Mouse (Mus musculus): ENCODE data around the gene Tipin.

The Tipin gene

DNA sequence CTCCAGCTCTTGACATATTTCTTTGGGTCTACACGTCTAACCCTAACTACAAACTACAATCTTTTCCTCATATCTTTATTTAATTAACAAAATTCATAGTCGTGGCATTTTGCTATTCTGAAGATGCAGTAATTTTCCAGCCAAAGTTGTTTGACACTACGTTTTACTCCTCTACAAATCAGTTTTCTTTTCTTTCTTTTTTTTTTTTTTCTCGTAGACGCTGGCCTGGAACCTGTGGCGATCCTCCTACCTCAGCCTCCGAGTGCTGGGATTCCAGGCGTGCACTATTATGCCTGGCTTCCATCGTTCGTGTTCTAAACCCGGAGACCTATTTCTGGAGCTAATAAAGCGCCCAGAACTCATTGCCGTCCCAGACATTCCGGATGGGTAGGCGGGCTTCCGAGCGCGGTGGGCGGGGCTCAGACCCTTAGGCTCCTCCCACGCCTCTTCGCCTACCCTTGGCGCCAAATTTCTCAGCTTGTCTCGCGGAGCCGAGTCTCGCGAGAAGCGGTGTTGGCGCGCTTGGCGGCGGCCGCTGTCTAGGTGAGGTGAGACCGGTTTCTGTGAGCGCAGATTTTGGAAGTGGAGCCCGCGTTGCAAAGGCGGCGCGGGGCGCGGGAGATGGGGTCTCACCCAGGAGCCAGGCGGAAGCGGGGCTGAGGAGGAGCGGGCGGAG, at the start of gene Tipin:
Gene Tipin, plus strand, starts transcription at position 477 of the 676 bp plus-strand sequence.
- ATAC-seq (ENCODE audit: insufficient number of reproducible peaks, low FRiP score, low TSS enrichment) = peak; percentile 94

DNA sequence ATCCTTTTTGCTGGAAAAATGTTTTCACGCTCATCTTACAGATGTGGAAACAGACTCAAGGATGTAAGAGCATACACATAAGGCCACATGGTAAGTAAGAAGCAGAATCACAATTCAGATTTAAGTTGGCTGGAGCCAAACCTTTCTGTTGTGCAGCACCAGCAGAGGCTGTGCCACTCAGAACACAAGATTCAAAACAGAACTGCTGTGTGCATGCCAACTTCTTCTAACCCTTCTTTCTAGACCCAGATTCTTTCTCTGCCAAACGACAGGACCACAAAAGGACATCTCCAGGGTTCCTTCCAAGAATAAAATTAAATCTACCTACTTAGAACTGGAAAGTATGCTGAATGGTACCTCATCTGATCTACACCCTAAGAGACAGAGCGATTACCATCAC, 49.7 kb upstream of the Tipin start:
- no peak for ATAC-seq (ENCODE audit: insufficient number of reproducible peaks, low FRiP score, low TSS enrichment)

DNA sequence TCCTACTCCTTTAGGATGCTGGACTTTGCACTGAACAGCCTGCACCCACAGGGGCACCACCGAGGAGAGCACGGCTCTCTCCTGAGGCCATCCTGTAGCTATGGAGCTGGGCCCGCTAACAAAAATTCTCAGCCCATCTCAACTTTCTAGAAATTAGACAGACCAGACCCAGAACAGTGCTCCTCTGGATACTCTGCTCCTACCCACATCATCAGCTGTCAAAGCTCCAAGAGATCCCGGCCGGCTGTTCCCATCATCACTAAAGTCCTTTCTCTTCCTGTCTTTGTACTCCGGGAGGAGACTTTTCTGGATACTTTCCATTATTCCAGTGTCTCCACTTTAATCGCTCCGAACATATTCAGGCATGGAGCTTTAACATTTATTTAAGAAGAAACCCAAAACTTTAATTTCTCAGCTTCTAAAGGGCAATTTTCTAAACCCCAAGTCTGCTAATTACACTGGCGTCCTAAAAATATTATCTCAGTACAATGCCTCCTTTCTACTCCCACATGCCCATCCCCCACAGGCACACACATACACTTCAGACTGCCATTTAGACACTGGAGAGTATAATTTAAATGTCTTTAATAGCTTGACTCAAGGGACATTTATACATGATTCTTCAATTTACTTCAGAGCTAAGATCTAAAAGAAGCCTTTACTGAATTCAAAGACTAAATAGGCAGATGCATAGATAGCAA, 49.0 kb upstream of the Tipin start:
- no peak for ATAC-seq (ENCODE audit: insufficient number of reproducible peaks, low FRiP score, low TSS enrichment)

DNA sequence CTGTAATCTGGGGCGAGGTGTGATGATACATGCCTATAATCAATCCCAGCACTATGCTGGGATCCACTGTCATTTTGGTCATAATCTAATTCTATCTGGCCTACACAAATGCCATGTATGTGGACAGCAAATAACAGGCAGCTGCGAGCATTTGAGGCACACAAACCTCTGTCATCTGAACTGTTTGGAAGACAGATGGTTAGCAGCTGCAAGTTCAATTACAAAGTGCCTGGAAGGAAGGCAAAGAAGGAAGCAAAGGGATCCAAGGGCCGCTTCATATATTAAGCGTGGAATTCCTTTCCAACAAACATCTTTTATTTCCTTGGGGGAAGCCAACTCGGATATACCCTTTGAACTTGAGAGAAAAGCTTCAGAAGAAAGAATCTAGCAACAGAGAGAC, 47.7 kb upstream of the Tipin start:
- no peak for ATAC-seq (ENCODE audit: insufficient number of reproducible peaks, low FRiP score, low TSS enrichment)

DNA sequence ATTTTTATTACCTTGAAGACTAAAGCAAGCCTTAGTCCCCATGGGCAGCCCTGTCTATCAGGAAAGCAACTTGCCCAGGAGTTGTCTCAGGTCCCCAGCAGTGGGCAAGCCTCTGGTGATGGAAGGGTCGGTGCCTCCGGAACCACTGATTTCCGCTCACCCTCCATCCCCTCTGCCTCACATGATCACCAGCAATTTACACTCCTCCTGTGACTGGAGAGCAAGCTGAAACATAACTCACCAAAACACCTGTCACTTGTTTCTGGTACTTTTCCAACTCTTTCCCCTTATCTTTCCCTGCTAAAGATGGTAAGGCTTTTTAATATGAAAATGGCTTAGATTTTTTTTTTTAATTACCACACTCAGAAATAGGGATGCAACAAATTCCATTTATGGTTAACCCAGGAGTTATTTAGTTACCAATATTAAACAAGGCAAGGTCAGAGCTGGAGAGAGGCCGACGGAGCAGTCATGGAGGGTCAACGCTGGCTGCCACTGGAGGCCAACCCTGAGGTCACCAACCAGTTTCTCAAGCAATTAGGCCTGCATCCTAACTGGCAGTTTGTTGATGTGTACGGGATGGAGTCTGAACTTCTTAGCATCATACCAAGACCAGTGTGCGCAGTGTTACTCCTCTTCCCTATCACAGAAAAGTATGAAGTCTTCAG, 46.5 kb upstream of the Tipin start, which contains the start of gene Uchl4:
Gene Uchl4, plus strand, starts transcription at position 434 of the 668 bp plus-strand sequence.
- ATAC-seq (ENCODE audit: insufficient number of reproducible peaks, low FRiP score, low TSS enrichment) = no peak

DNA sequence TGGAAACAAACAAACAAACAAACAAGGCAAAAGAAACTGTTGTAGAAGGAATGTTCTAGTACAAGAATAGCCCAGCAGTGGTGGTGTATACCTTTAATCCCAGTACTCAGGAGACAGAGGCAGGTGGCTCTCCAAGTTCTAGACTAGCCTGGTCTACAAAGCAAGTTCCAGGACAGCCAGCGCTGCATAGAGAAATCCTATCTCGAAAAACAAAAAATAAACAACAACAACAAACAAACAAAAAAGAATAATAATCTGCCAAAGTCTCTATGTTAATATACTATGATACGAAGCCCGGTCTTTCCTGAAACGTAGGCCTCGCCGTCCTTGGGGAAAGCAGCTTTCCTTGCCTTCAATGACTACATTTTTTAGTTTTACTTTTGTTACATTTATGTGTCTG, 45.3 kb upstream of the Tipin start:
- no peak for ATAC-seq (ENCODE audit: insufficient number of reproducible peaks, low FRiP score, low TSS enrichment)

DNA sequence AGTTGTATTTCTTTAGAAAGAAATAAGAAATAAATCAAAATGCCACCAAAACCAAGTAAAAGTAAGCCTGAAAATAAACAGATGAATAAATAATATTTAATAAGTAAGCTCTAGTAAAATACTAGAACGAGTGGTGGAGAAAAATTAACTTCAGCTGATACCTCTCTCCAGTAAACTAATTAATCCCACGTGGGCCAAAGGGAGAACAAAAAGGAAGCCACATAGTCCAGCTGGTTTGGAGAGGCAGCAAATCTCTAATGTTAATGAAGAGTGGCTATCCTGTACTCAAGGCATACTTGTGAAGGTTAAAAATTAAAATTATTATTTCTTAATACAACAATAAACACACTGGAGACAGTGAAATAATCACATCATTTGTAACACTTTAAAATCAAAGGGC, 41.3 kb upstream of the Tipin start:
- ATAC-seq (ENCODE audit: insufficient number of reproducible peaks, low FRiP score, low TSS enrichment) = no peak

DNA sequence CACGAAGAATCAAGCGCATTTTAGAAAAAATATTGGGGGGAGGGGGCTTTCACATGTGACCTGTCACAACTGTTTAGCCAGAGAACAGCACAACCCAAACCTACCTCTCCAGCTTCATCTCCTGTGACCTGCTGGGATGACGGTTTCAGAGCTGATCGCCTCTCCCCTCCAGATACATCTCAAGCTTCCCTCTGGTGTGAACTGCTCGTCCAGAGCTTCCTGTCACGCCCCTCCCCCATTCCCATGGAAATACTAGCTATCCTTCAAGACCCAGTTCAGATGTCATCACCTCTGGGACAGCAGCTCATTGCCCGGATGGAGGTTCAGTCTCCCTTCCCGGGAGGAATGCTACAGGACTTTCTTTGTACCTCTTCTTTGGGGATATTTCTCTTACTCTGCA, 40.7 kb upstream of the Tipin start:
- no peak for ATAC-seq (ENCODE audit: insufficient number of reproducible peaks, low FRiP score, low TSS enrichment)

DNA sequence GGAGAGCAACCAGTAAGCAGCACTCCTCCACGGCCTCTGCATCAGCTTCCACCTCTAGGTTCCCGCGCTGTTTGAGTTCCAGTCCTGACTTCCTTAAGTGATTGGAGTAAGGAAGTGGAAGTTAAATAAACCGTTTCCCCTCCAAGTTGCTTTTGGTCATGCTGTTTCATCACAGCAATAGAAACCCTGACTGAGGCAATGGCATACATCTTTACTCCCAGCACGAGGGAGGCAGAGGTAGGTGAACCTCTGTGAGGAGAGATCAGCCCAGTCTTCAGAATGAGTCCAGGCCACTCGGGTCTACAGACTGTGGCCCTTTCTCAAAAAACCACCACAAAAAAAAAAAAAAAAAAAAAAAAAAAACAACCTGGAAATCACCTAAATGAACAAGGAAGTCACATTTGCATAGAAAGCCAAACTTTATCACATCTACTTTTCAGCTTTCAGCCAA, 39.0 kb upstream of the Tipin start:
- ATAC-seq (ENCODE audit: insufficient number of reproducible peaks, low FRiP score, low TSS enrichment) = no peak

DNA sequence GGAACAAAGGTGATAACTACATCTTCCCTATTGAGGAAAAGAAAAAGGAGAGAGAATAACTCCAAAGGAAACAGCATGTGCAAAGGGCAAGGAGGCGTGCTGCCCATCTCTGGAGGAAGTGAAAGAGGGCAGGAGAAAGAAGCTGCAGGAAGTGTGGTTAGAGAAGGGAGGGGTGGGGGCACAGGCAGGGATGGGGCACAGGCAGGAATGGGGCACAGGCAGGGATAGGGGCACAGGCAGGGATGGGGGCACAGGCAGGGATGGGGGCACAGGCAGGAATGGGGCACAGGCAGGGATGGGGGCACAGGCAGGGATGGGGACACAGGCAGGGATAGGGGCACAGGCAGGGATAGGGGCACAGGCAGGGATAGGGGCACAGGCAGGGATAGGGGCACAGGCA, 32.0 kb upstream of the Tipin start:
- no peak for ATAC-seq (ENCODE audit: insufficient number of reproducible peaks, low FRiP score, low TSS enrichment)

DNA sequence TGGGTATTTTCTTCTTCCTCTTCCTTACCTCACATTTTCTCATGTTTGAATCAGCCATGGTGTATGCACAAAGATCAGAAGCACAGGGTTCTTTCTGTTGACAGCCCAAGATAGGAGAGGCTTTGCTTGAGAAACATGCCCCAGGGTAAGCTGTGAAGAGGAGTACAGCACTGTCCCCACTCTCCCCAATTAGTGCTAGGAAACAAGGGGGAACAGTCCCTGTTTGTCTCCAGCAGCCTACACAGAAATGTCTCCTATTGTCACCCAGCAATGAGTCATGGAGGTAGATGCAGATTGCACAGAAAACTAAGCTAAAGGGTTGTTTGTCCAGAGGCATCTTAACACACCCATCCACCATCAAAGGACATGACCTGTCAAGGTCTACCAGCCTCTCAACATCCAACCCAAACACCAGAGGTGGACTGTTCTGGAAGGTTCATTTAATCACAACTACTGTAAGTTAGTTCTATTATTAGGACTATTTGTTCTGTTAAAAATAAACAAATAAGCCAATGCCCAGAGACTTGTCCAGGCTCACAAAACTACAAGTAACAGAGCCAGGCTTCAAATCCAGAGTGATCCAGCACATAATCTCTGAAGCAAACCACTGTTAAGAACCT, 31.2 kb upstream of the Tipin start:
- ATAC-seq (ENCODE audit: insufficient number of reproducible peaks, low FRiP score, low TSS enrichment) = no peak

DNA sequence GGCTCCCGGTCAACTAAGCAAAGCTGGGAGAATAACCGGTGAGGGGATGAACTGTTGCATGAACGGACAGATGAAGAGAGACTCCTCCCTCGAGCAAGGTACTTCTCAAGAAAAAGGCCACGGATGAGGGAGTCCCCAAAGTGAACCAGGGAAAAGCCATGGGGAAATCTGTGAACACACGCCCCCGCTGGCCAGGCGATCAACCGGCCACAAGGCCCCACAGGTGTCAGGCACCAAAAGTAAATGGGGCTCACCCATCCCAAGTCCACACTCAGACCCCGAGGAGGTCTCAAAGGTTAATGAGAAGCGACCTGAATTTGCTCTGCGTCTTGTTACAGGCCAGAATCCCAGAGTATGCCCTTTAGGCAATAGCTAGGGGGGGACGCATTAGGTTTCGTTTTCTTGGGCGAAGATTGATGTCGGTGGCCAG, 28.8 kb upstream of the Tipin start:
- no peak for ATAC-seq (ENCODE audit: insufficient number of reproducible peaks, low FRiP score, low TSS enrichment)

DNA sequence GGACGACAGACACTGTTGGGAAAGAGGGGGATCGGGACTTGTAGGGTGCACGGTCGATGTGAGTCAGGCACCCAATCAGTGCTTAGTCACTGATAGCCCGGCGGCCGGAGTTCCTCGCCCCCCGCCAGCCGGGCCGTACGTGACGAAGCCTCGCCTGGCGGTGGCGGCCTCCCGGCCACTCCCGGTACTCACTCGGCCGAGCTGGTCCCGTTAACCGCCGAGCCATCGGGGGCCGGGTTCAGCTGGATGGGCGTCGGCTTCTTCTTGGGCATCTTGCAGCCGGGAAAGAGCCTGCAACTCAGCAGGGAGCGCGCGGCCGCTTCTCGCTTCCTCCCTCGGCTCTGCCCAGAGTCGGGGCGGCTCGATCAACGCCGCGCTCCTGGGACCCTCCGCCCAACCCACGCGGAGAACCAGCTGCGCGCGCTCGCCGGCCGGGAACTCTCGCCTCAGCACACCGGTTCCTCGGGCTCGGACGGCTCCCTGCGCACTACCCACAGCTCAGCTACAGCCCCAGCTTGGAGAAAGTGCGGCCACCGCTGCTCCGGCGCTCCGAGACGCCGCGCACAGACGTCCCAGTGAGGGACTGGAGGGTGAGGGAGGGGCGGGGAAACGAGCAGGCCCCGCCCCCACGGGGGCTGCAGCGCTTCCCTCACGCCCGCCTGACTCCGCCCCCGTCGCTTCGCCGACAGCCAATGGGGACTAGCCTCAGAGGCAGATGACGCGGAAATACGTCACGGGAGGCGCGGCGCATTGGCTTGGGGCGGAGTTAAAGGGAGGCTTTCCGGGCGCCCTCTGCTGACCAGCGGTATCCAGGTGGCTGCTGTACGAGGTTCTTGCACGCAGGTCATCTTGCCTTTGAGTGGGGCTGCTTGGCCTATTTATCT, 28.1 kb upstream of the Tipin start, which contains the start of gene Map2k1:
Gene Map2k1, minus strand, starts transcription at position 611 of the 884 bp plus-strand sequence.
- ATAC-seq (ENCODE audit: insufficient number of reproducible peaks, low FRiP score, low TSS enrichment) = peak; percentile 97

DNA sequence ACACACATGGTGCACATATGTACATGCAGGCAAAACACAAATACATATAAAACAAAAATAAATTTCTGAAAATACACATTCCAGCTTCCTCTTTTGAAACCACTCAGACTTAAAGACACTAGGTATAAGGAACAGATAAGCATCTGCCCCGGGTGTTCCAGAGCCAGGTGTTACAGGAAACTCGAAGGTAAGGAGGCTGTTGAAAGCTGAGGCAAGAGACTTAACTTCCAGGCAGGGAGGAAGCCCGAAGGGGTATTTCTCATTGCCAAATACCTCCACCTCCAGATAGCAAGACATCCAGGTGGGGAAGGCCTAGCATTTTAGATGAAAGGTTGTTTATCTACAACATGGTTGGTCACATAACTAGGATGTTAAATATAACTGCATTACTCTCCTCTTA, 26.0 kb upstream of the Tipin start:
- no peak for ATAC-seq (ENCODE audit: insufficient number of reproducible peaks, low FRiP score, low TSS enrichment)

DNA sequence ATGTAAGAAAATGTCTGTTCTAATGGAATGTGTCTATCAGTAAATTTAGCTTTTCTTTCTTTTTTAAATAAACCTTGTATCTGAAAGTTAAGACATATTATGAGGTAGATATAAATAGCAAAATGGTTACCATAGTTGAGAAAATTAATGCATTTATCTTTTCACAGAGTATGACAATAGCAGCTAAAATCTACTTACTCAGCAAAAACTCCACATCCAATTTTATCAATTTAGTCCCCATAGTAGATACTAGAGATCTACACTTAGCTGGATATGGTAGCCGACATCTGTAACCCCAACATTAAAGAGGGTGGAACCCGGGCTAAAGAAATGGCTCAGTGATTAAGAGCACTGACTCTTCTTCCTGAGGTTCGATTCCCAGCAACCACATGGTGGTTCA, 25.2 kb upstream of the Tipin start:
- ATAC-seq (ENCODE audit: insufficient number of reproducible peaks, low FRiP score, low TSS enrichment) = no peak

DNA sequence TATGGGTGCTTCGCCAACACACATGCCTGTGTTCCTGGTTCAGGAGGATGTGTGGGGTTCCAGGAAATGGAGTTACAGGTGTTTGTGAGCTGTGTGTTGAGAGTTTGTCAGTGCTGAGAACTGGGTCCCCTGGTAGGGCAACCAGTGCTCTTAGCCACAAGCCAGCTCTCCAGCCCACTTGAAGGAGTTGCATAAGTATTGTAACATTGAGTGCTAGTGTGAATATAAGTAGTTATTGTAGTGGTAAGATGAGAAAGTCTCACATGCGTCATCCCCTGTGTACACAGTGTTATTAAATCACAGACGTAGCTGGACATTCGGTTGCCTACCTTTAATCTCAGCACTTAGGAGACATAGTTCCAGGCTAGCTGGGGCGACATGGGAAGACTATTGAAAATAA, 21.5 kb upstream of the Tipin start:
- ATAC-seq (ENCODE audit: insufficient number of reproducible peaks, low FRiP score, low TSS enrichment) = no peak

DNA sequence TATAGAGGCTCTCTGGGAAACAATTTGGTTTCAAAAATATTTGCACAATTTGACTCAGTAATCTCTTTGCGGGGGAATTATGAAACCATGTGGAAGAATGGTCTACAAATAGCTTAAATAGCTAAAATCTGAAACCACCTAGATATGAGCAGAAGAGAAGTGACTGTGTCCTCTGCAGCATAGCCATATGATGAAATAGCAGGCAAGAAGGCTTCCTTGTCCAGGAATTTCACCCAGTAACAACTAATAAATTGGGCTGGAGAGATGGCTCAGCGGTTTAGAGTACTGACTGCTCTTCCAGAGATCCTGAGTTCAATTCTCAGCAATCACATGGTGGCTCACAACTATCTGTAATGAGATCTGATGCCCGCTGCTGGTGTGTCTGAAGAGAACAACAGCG, 20.4 kb upstream of the Tipin start:
- ATAC-seq (ENCODE audit: insufficient number of reproducible peaks, low FRiP score, low TSS enrichment) = no peak

DNA sequence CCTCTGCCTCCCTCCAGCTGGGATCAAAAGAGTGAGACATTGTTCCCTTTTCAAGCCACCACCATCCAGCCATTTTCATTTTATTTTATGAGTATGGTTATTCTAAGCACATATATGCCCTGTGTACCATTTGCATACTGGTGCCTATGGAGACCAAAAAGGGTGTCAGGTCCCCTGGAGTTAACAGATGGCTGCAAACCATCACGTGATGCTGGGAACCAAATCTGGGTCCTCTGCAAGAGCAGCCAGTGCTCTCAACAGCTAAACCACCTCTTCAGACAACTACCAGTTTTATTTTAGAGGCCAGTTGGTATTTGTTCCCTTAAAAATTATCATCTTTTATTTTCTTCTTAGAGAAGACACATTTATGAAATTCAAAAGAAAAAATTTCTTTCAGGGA, 16.6 kb upstream of the Tipin start:
- no peak for ATAC-seq (ENCODE audit: insufficient number of reproducible peaks, low FRiP score, low TSS enrichment)

DNA sequence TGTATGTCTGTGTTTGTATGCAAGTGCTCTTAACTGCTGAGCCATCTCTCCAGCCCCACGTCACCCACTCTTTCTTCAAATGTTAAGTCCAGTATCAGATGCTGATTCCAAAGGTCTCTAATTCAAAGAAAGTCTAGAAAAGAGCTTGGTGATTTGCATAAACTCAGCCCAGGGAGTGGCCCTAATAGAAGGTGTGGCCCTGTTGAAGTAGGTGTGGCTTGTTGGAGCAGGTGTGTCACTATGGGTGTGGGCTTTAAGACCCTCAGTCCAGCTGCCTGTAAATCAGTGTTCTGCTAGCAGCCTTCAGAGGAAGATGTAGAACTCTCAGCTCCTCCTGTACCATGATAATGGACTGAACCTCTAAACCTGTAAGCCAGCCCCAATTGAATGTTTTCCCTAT, 14.2 kb upstream of the Tipin start:
- no peak for ATAC-seq (ENCODE audit: insufficient number of reproducible peaks, low FRiP score, low TSS enrichment)

DNA sequence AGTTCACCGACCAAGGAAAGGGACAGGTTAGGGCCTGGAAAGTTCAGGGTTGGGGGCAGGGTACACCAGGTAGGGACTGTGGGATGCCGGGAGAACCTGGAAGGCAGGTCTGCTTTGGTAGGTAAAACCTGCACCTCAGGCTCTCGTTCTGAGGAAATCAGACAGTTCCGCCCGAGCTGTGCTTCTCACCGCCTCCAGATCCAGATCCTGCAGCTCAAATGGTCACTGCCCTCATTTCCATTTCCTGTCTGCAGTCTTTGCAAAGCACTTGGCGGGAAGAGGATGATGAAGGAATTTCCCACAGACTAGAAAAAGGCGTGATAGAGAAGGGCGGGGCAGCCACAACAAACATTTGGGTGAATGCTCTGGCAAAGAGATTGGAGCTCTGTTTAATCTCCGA, 13.2 kb upstream of the Tipin start:
- ATAC-seq (ENCODE audit: insufficient number of reproducible peaks, low FRiP score, low TSS enrichment) = no peak
